Mouse (Mus musculus) midbrain, embryonic 10.5 days (tissue): ENCODE data around the gene Plppr2. TPM values are rescaled to one million over a fixed set of nuclear protein-coding genes. Genes with fewer than 3 reads are reported as not detected.
A peak's percentile ranks its signal among the peaks of the same experiment; 100 is the strongest.

ENCODE experiments used
- DNase-seq: peaks from one replicate; pipeline ENCODE4 v3.0.0-alpha.2; 2017; ENCODE audit warnings: low spot score
- H3K27ac ChIP-seq: fragments of 300-500 bp; sonication (generic); replicated peaks from 2 replicates; pipeline ENCODE4 v1.5.1; 2016; ENCODE audit warnings: mild to moderate bottlenecking
- H3K27me3 ChIP-seq: fragments of 300-500 bp; sonication (generic); 2 replicates; pipeline ENCODE4 v1.6.1; 2016; ENCODE audit warnings: low read depth, mild to moderate bottlenecking; ENCODE audit not compliant: poor library complexity, severe bottlenecking
- H3K36me3 ChIP-seq: fragments of 300-500 bp; sonication (generic); 2 replicates; pipeline ENCODE4 v1.6.1; 2016; ENCODE audit warnings: mild to moderate bottlenecking, moderate library complexity
- H3K4me1 ChIP-seq: fragments of 300-500 bp; sonication (generic); 2 replicates; pipeline ENCODE4 v1.6.1; 2016
- H3K4me3 ChIP-seq: fragments of 300-500 bp; sonication (generic); 2 replicates; pipeline ENCODE4 v1.5.1; 2016; ENCODE audit warnings: mild to moderate bottlenecking, moderate library complexity
- H3K9me3 ChIP-seq: fragments of 300-500 bp; sonication (generic); replicated peaks from 2 replicates; pipeline ENCODE4 v1.6.1; 2016; ENCODE audit warnings: mild to moderate bottlenecking
- WGBS: fragments of 180-500 bp; shearing (Covaris S2); methylation state at CpG from one replicate; pipeline ENCODE4 v1.1.7; 2016; 5-methylcytosine and 5-hydroxymethylcytosine counted together
- polyA plus RNA-seq: library from polyadenylated mRNA; unstranded; fragments of >200 nt; fragmentation: Nextera tagmentation; extraction: Ambion mirVana; gene quantifications from 2 replicates; pipeline ENCODE4 v1.2.1, GENCODE M21; 2016

Plppr2 gene
- polyA plus RNA-seq, 1 experiment from 2014 or later = 14.7 TPM

GRCm38 (mm10) chr9:21977331-21977730 lies 40.5 kb downstream of the Plppr2 start:
- no peak overlapping the region for H3K27ac ChIP-seq
- no peaks in the 10 kb centered on the region for H3K9me3 ChIP-seq
- peaks cover 18% of the 10 kb centered on the region for H3K27me3 ChIP-seq
- H3K4me3 ChIP-seq = no peak overlapping the region
- 0 out of 2 replicates have a peak, but pooled peaks cover 3% of the 10 kb centered on the region for H3K36me3 ChIP-seq
- DNase-seq = no peak
- whole genome bisulfite sequencing = 89% methylated on average over 5 of the region's 5 CpGs
- no peaks in the 10 kb centered on the region; the same call in 1 of the 2 replicates for H3K4me1 ChIP-seq

GRCm38 (mm10) chr9:21977972-21978371 lies 41.1 kb downstream of the Plppr2 start:
- whole genome bisulfite sequencing = 29% methylated on average over 2 of the region's 2 CpGs

GRCm38 (mm10) chr9:21978398-21979128 lies 41.7 kb downstream of the Plppr2 start:
- H3K27ac ChIP-seq = no peak overlapping the region
- no peaks in the 10 kb centered on the region for H3K9me3 ChIP-seq
- H3K4me1 ChIP-seq = peaks cover 1% of the 10 kb centered on the region
- peaks cover 26% of the 10 kb centered on the region for H3K27me3 ChIP-seq
- H3K4me3 ChIP-seq = no peak overlapping the region
- DNase-seq = no peak
- H3K36me3 ChIP-seq = 0 out of 2 replicates have a peak, but pooled peaks cover 3% of the 10 kb centered on the region
- 96% methylated on average over 4 of the region's 4 CpGs for WGBS

More at GRCm38 (mm10) chr9:21977972-21978371, 41.1 kb downstream of the Plppr2 start:
- Histone ChIP-seq H3K9me3 (no peaks in the 10 kb centered on the region), H3K27me3 (peaks cover 23% of the 10 kb centered on the region), H3K36me3 (0 out of 2 replicates have a peak, but pooled peaks cover 3% of the 10 kb centered on the region), H3K4me1 (no peaks in the 10 kb centered on the region; the same call in 1 of the 2 replicates), H3K27ac (no peak overlapping the region), H3K4me3 (no peak overlapping the region)
- peak; percentile 32 for DNase-seq

- 6% methylated on average over 3 of the region's 3 CpGs for WGBS
- 0 out of 2 replicates have a peak, but pooled peaks cover 3% of the 10 kb centered on the region for H3K36me3 ChIP-seq
- DNase-seq = no peak
- H3K27me3 ChIP-seq = peaks cover 73% of the 10 kb centered on the region
- H3K4me3 ChIP-seq = no peak overlapping the region
- no peak overlapping the region for H3K27ac ChIP-seq
- H3K9me3 ChIP-seq = no peaks in the 10 kb centered on the region
- peaks cover 26% of the 10 kb centered on the region for H3K4me1 ChIP-seq
These were observed 47.1 kb downstream of the Plppr2 start for GRCm38 (mm10) chr9:21983911-21984310.

- no peak overlapping the region for H3K27ac ChIP-seq
- peak overlapping the region; percentile 60 for H3K4me3 ChIP-seq
- peaks cover 44% of the 10 kb centered on the region for H3K4me1 ChIP-seq
- H3K36me3 ChIP-seq = no peaks in the 10 kb centered on the region
- peaks cover 91% of the 10 kb centered on the region for H3K27me3 ChIP-seq
- no peaks in the 10 kb centered on the region for H3K9me3 ChIP-seq
- DNase-seq = no peak
- WGBS = 8% methylated on average over 36 of the region's 36 CpGs
These were observed 50.9 kb downstream of the Plppr2 start for GRCm38 (mm10) chr9:21987592-21988342.

- peak; percentile 48 for DNase-seq
- Histone ChIP-seq H3K4me1 (peaks cover 42% of the 10 kb centered on the region), H3K27ac (peak overlapping the region; percentile 46; the same call in 1 of the 2 replicates), H3K36me3 (no peaks in the 10 kb centered on the region), H3K4me3 (peak overlapping the region; percentile 60), H3K9me3 (no peaks in the 10 kb centered on the region), H3K27me3 (peaks cover 94% of the 10 kb centered on the region)
- under 1% methylated on average over 32 of the region's 32 CpGs for WGBS
These were observed 51.7 kb downstream of the Plppr2 start for GRCm38 (mm10) chr9:21988421-21989101.

- H3K4me1 ChIP-seq = peaks cover 33% of the 10 kb centered on the region
- peak; percentile 62 for DNase-seq
- no peaks in the 10 kb centered on the region for H3K36me3 ChIP-seq
- H3K27ac ChIP-seq = peak within 1 kb of the TSS; percentile 46; the same call in 1 of the 2 replicates
- peak within 1 kb of the TSS; percentile 60 for H3K4me3 ChIP-seq
- no peaks in the 10 kb centered on the region for H3K9me3 ChIP-seq
- H3K27me3 ChIP-seq = peaks cover 89% of the 10 kb centered on the region
- under 1% methylated on average over 42 of the region's 42 CpGs for whole genome bisulfite sequencing
These were observed 52.6 kb downstream of the Plppr2 start, which contains the start of gene Rgl3 for GRCm38 (mm10) chr9:21989230-21990110. Gene Rgl3 (minus strand): TSS chr9:21989446.

- H3K27me3 ChIP-seq = peaks cover 67% of the 10 kb centered on the region
- no peak overlapping the region for H3K27ac ChIP-seq
- H3K36me3 ChIP-seq = no peaks in the 10 kb centered on the region
- no peak for DNase-seq
- H3K4me3 ChIP-seq = no peak overlapping the region
- H3K9me3 ChIP-seq = no peaks in the 10 kb centered on the region; the same call in 1 of the 2 replicates
- H3K4me1 ChIP-seq = peaks cover 30% of the 10 kb centered on the region
- WGBS = 83% methylated on average over 4 of the region's 4 CpGs
These were observed 55.4 kb downstream of the Plppr2 start for GRCm38 (mm10) chr9:21992227-21992626.

GRCm38 (mm10) chr9:21996178-21996867 lies 59.5 kb downstream of the Plppr2 start:
- Histone ChIP-seq H3K36me3 (no peaks in the 10 kb centered on the region), H3K27ac (no peak overlapping the region), H3K4me3 (no peak overlapping the region), H3K4me1 (no peaks in the 10 kb centered on the region), H3K27me3 (peaks cover 26% of the 10 kb centered on the region), H3K9me3 (no peaks in the 10 kb centered on the region; the same call in 1 of the 2 replicates)
- no peak for DNase-seq
- WGBS = 90% methylated on average over 3 of the region's 3 CpGs
